11 mouse cellular contexts compared by ENCODE assay signal in the genomic region with DNA sequence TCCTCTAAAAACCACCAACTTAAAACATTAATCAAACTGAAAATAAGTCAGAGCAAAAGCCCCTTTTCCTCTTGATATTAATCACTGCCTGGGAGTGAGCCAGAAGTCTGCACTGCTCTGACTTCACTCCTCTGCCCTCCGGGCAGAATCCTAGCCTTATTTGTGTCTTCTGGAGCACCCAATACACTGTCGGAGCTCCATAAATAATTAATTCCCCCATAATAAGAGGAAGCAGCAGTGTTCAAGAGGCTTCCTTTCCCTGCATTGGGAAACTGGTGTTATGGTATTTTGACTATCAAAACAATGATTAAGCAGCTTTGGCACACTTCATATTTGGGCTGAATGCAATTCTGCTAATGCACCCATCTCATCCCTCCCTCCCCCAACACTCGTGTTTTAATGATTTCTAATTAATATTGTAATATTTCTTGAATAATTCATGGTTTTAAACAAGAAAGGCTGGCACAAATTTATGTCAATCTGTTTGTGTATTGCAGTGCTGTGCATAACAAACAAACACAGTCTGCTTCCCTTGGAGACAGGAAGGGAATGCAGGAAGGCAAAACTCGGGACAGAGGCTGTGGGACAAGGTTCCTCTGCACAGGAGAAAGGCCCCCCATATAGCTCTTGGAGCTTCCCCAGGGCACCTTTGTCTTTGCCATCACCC.
DNase-seq lines count a peak whose midpoint lies in the region; ATAC-seq lines count a peak whose summit lies in the region.
"Had no signal": no experiment of that assay in that cellular context is flagged by ENCODE, and none has a peak within 500 bp of the region (broad histone marks: within the 10 kb centered on the region; RNA-seq: fewer than 3 reads in every experiment).

No protein-coding gene starts in this region.

- no peak overlapping the region for H3K9ac ChIP-seq in hindbrain, embryonic 14.5 days
- no peak overlapping the region for H3K9ac ChIP-seq in midbrain, embryonic 14.5 days (replicated peaks; ENCODE audit: low read length)
- no peak overlapping the region for H3K9ac ChIP-seq in liver, embryonic 12.5 days

- no peak overlapping the region for H3K4me2 ChIP-seq in hindbrain, embryonic 14.5 days (replicated peaks)
- no peak overlapping the region for H3K4me2 ChIP-seq in midbrain, embryonic 14.5 days (ENCODE audit: low read length)
- H3K4me2 ChIP-seq in liver, embryonic 12.5 days = no peak overlapping the region

- ATAC-seq in hindbrain, embryonic 14.5 days (ENCODE audit: low FRiP score) = peak; percentile 88
- peak; percentile 92 for ATAC-seq in midbrain, embryonic 14.5 days (ENCODE audit: low FRiP score, low TSS enrichment)
- ATAC-seq in liver, embryonic 12.5 days = no peak

- no peaks in the 10 kb centered on the region for H3K36me3 ChIP-seq in hindbrain, embryonic 14.5 days (replicated peaks; ENCODE audit: control insufficient read depth, insufficient read depth)
- no peaks in the 10 kb centered on the region for H3K36me3 ChIP-seq in midbrain, embryonic 14.5 days (ENCODE audit: control insufficient read depth, insufficient read depth, low read length)
- H3K36me3 ChIP-seq in liver, embryonic 12.5 days = no peaks in the 10 kb centered on the region

- whole genome bisulfite sequencing in hindbrain, embryonic 14.5 days = 18% methylated on average over 4 of the region's 4 CpGs
- WGBS in midbrain, embryonic 14.5 days = 32% methylated on average over 4 of the region's 4 CpGs
- 51% methylated on average over 4 of the region's 4 CpGs for WGBS in liver, embryonic 12.5 days (ENCODE audit: insufficient replicate concordance)

- DNase-seq in cerebellum, postnatal 10 days = peak; percentile 5 to 13
- DNase-seq in cerebellum, adult 18-20 months = no peak
- DNase-seq in 3T3-L1 (ENCODE audit: low read depth, low spot score) (peak; percentile 6), adipocyte (ENCODE audit: low spot score) (no peak)
- peak; percentile 65 for DNase-seq in hindbrain, embryonic 14.5 days (ENCODE audit: low spot score)
- DNase-seq in midbrain, embryonic 14.5 days = peak; percentile 82
- no peak for DNase-seq in left cerebral cortex, postnatal 36 days (ENCODE audit: low spot score in 2 of 2)
- DNase-seq: heart, adult 18-20 months; lung, postnatal 36 days; thymus, postnatal 14 days had no signal

- H3K9me3 ChIP-seq in hindbrain, embryonic 14.5 days (ENCODE audit: control insufficient read depth, low read length) = no peaks in the 10 kb centered on the region
- H3K9me3 ChIP-seq in midbrain, embryonic 14.5 days (ENCODE audit: control insufficient read depth, low read length) = no peaks in the 10 kb centered on the region
- H3K9me3 ChIP-seq in liver, embryonic 12.5 days (replicated peaks) = no peaks in the 10 kb centered on the region

- 0 out of 2 replicates have a peak overlapping the region, but pooled peaks have one; percentile 32 for H3K27ac ChIP-seq in hindbrain, embryonic 14.5 days
- H3K27ac ChIP-seq in midbrain, embryonic 14.5 days (replicated peaks; ENCODE audit: low read depth, low read length) = peak overlapping the region; percentile 85
- no peak overlapping the region for H3K27ac ChIP-seq in liver, embryonic 12.5 days

- no peaks in the 10 kb centered on the region for H3K27me3 ChIP-seq in hindbrain, embryonic 14.5 days (ENCODE audit: control insufficient read depth, insufficient read depth, low read length)
- no peaks in the 10 kb centered on the region for H3K27me3 ChIP-seq in midbrain, embryonic 14.5 days (ENCODE audit: control insufficient read depth, insufficient read depth, low read length)
- H3K27me3 ChIP-seq in liver, embryonic 12.5 days (replicated peaks) = no peaks in the 10 kb centered on the region

- peaks cover 7% of the 10 kb centered on the region; the same call in 1 of the 2 replicates for H3K4me1 ChIP-seq in hindbrain, embryonic 14.5 days (replicated peaks; ENCODE audit: control insufficient read depth, insufficient read depth, low read length)
- H3K4me1 ChIP-seq in midbrain, embryonic 14.5 days (ENCODE audit: control insufficient read depth, insufficient read depth, low read length) = peaks cover 5% of the 10 kb centered on the region; the same call in 1 of the 2 replicates
- no peaks in the 10 kb centered on the region for H3K4me1 ChIP-seq in liver, embryonic 12.5 days

- H3K4me3 ChIP-seq in hindbrain, embryonic 14.5 days (replicated peaks; ENCODE audit: low read length) = no peak overlapping the region
- H3K4me3 ChIP-seq in midbrain, embryonic 14.5 days (replicated peaks; ENCODE audit: low read depth, low read length) = no peak overlapping the region
- H3K4me3 ChIP-seq in liver, embryonic 12.5 days = no peak overlapping the region

- intact Hi-C loops in left cerebral cortex, postnatal 36 days (cut with DNase I) = no loop called here

Comparison
In these comparisons a context has a peak if more than half of its experiments do, and no peak if none do; other contexts are left out.
1. DNase-seq: peak in cerebellum, postnatal 10 days (2 of 2), 3T3-L1 (single experiment), hindbrain, embryonic 14.5 days (single experiment) and midbrain, embryonic 14.5 days (single experiment); none in cerebellum, adult 18-20 months (0 of 2), left cerebral cortex, postnatal 36 days (0 of 2) and adipocyte (single experiment).